Mouse (Mus musculus): ENCODE results near the gene Spout1. TPM values are rescaled to one million over a fixed set of nuclear protein-coding genes. Genes with fewer than 3 reads are reported as not detected.

Gene Spout1
- total and polyA plus RNA-seq, 2 experiments from 2014 or later, result 36.1 to 53.5 TPM

GRCm38 (mm10) chr2:30128789-30129188 is 49.5 kb downstream of the Spout1 start:
- peak; percentile 79 for TF ChIP-seq CTCF (IDR thresholded peaks at IDR 0.05; ENCODE audit: low read depth)
- H3K4me2 ChIP-seq (ENCODE audit: low read depth), result no peak overlapping the region
- peak; percentile 69 for DNase-seq
- no peak for ATAC-seq
- H3K4me1 ChIP-seq (ENCODE audit: insufficient read depth), result peaks cover 7% of the 10 kb centered on the region; the same call in 1 of the 2 replicates
- no peaks in the 10 kb centered on the region for H3K27me3 ChIP-seq (ENCODE audit: insufficient read depth, low read length)
- no peak overlapping the region for H3K4me3 ChIP-seq (ENCODE audit: low read depth, low read length)
- no peaks in the 10 kb centered on the region for H3K36me3 ChIP-seq (ENCODE audit: insufficient read depth)
- no peaks in the 10 kb centered on the region for H3K9me3 ChIP-seq (ENCODE audit: low read length)
- WGBS, result 25% methylated on average over 2 of the region's 2 CpGs
- H3K27ac ChIP-seq (ENCODE audit: low read depth, low read length), result no peak overlapping the region
- no peak overlapping the region for H3K9ac ChIP-seq

GRCm38 (mm10) chr2:30124472-30125274 is 53.6 kb downstream of the Spout1 start, which contains the start of gene Zer1:
Zer1 (minus strand) TSS chr2:30124585.
- H3K4me1 ChIP-seq (ENCODE audit: insufficient read depth), result peaks cover 8% of the 10 kb centered on the region; the same call in 1 of the 2 replicates
- no peak for TF ChIP-seq CTCF (IDR thresholded peaks at IDR 0.05; ENCODE audit: low read depth)
- 10% methylated on average over 31 of the region's 31 CpGs for WGBS
- DNase-seq (peak; percentile 94), ATAC-seq (peak; percentile 97)
- H3K4me3 ChIP-seq (ENCODE audit: low read depth, low read length), result peak within 1 kb of the TSS; percentile 91
- H3K4me2 ChIP-seq (ENCODE audit: low read depth), result peak within 1 kb of the TSS; percentile 86
- H3K9me3 ChIP-seq (ENCODE audit: low read length), result no peaks in the 10 kb centered on the region
- H3K27me3 ChIP-seq (ENCODE audit: insufficient read depth, low read length), result no peaks in the 10 kb centered on the region
- peak within 1 kb of the TSS; percentile 91 for H3K9ac ChIP-seq
- H3K36me3 ChIP-seq (ENCODE audit: insufficient read depth), result no peaks in the 10 kb centered on the region
- H3K27ac ChIP-seq (ENCODE audit: low read depth, low read length), result peak within 1 kb of the TSS; percentile 91

DNA sequence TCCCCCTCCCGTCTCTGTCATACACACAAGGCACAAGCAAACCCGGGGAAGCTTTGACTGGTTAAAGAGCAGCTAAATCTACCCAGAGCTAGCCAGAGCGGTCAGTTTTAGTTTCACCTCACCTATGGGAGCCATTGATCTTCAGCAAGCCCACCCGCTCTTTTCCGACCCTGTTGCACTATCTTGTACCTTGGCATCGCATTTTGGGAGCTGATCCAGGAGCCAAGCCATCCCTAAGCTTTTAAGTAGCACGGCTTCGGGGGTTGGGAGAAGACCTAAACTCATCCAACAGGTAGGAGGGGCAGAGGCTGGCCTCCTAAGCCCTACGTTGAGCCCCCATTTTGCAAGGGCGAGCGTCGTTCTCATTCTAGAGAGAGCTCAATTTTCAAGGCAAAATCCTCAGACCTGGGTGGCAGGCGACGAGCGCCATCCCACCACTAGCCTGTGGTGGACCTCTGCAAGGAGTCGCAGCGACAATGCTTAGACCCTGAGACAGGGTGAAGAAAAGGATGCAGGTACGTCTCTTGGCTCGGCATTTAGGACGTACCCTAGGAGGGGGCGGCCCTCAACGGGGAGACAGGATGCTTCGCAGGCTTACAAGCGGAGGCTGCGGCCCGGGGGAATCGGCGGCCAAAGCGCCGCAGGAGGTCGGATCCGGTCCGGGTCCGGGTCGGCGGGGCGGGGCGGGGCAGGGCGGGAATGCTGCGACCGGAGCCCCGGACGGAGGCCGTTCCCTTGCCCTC is 54.4 kb downstream of the Spout1 start:
- 2% methylated on average over 44 of the region's 44 CpGs for WGBS
- ATAC-seq, result peak; percentile 62
- Histone ChIP-seq H3K9me3 (ENCODE audit: low read length) (no peaks in the 10 kb centered on the region), H3K27ac (ENCODE audit: low read depth, low read length) (peak overlapping the region; percentile 91), H3K4me3 (ENCODE audit: low read depth, low read length) (peak overlapping the region; percentile 91), H3K9ac (peak overlapping the region; percentile 91), H3K27me3 (ENCODE audit: insufficient read depth, low read length) (no peaks in the 10 kb centered on the region), H3K4me2 (ENCODE audit: low read depth) (peak overlapping the region; percentile 86), H3K36me3 (ENCODE audit: insufficient read depth) (no peaks in the 10 kb centered on the region), H3K4me1 (ENCODE audit: insufficient read depth) (peaks cover 12% of the 10 kb centered on the region; the same call in 1 of the 2 replicates)
- TF ChIP-seq CTCF (IDR thresholded peaks at IDR 0.05; ENCODE audit: low read depth), result no peak; the same call in 1 of the 2 replicates
- no peak for DNase-seq

Other genes with a start within 250 kb of the Spout1 start
- gene Gle1, start 243.0 kb downstream of the Spout1 start, total RNA-seq (2014; rRNA removed), result 52.7 and 57.4 TPM in 2 replicates
- 55.2 and 62.3 TPM in 2 replicates for gene Gle1, start 243.0 kb downstream of the Spout1 start, polyA plus RNA-seq (2015; fragmentation: Nextera tagmentation; extraction: Ambion mirVana)
- 839 and 918 TPM in 2 replicates for gene Sptan1, start 212.9 kb downstream of the Spout1 start, total RNA-seq (2014; rRNA removed)
- 182 and 192 TPM in 2 replicates for gene Sptan1, start 212.9 kb downstream of the Spout1 start, polyA plus RNA-seq (2015; fragmentation: Nextera tagmentation; extraction: Ambion mirVana)
- 88.4 and 103 TPM in 2 replicates for gene Wdr34, start 129.6 kb downstream of the Spout1 start, total RNA-seq (2014; rRNA removed)
- 65.1 and 83.6 TPM in 2 replicates for gene Wdr34, start 129.6 kb downstream of the Spout1 start, polyA plus RNA-seq (2015; fragmentation: Nextera tagmentation; extraction: Ambion mirVana)
- 361 and 392 TPM in 2 replicates for gene Set, start 121.1 kb downstream of the Spout1 start, total RNA-seq (2014; rRNA removed)
- gene Set, start 121.1 kb downstream of the Spout1 start, polyA plus RNA-seq (2015; fragmentation: Nextera tagmentation; extraction: Ambion mirVana), result 349 and 384 TPM in 2 replicates
- gene Pkn3, start 100.8 kb downstream of the Spout1 start, total RNA-seq (2014; rRNA removed), result 2.0 and 4.7 TPM in 2 replicates
- 0.80 and 0.86 TPM in 2 replicates for gene Pkn3, start 100.8 kb downstream of the Spout1 start, polyA plus RNA-seq (2015; fragmentation: Nextera tagmentation; extraction: Ambion mirVana)
- gene Zdhhc12, start 84.8 kb downstream of the Spout1 start, total RNA-seq (2014; rRNA removed), result 19.5 and 25.7 TPM in 2 replicates
- gene Zdhhc12, start 84.8 kb downstream of the Spout1 start, polyA plus RNA-seq (2015; fragmentation: Nextera tagmentation; extraction: Ambion mirVana), result 20.8 and 23.3 TPM in 2 replicates
- gene Zer1, start 53.9 kb downstream of the Spout1 start, total RNA-seq (2014; rRNA removed), result 51.9 and 70.2 TPM in 2 replicates
- gene Zer1, start 53.9 kb downstream of the Spout1 start, polyA plus RNA-seq (2015; fragmentation: Nextera tagmentation; extraction: Ambion mirVana), result 5.4 and 10.3 TPM in 2 replicates
- 116 and 135 TPM in 2 replicates for gene Tbc1d13, start 44.7 kb downstream of the Spout1 start, total RNA-seq (2014; rRNA removed)
- gene Tbc1d13, start 44.7 kb downstream of the Spout1 start, polyA plus RNA-seq (2015; fragmentation: Nextera tagmentation; extraction: Ambion mirVana), result 5.0 and 8.3 TPM in 2 replicates
- gene Endog, start 7.0 kb downstream of the Spout1 start, total RNA-seq (2014; rRNA removed), result 31.8 and 37.1 TPM in 2 replicates
- gene Endog, start 7.0 kb downstream of the Spout1 start, polyA plus RNA-seq (2015; fragmentation: Nextera tagmentation; extraction: Ambion mirVana), result 29.0 and 31.1 TPM in 2 replicates
- 18.3 and 22.6 TPM in 2 replicates for gene Kyat1, start 27.4 kb upstream of the Spout1 start, total RNA-seq (2014; rRNA removed)
- gene Kyat1, start 27.4 kb upstream of the Spout1 start, polyA plus RNA-seq (2015; fragmentation: Nextera tagmentation; extraction: Ambion mirVana), result 14.7 and 15.7 TPM in 2 replicates
- gene Lrrc8a, start 59.3 kb upstream of the Spout1 start, total RNA-seq (2014; rRNA removed), result 32.3 and 44.5 TPM in 2 replicates
- gene Lrrc8a, start 59.3 kb upstream of the Spout1 start, polyA plus RNA-seq (2015; fragmentation: Nextera tagmentation; extraction: Ambion mirVana), result 48.0 and 55.3 TPM in 2 replicates
- gene Gm28035, start 62.1 kb upstream of the Spout1 start, total RNA-seq (2014; rRNA removed), result 4.2 and 5.1 TPM in 2 replicates
- 0.13 and 0.16 TPM in 2 replicates for gene Gm28035, start 62.1 kb upstream of the Spout1 start, polyA plus RNA-seq (2015; fragmentation: Nextera tagmentation; extraction: Ambion mirVana)
- gene Phyhd1, start 87.7 kb upstream of the Spout1 start, total RNA-seq (2014; rRNA removed), result 6.3 and 15.7 TPM in 2 replicates
- gene Phyhd1, start 87.7 kb upstream of the Spout1 start, polyA plus RNA-seq (2015; fragmentation: Nextera tagmentation; extraction: Ambion mirVana), result 5.0 and 6.3 TPM in 2 replicates
- 2.4 TPM in 1 of 2 replicates, not detected in the other for gene Gm28038, start 102.6 kb upstream of the Spout1 start, total RNA-seq (2014; rRNA removed)
- not detected in 2 replicates for gene Gm28038, start 102.6 kb upstream of the Spout1 start, polyA plus RNA-seq (2015; fragmentation: Nextera tagmentation; extraction: Ambion mirVana)
- 26.6 and 34.8 TPM in 2 replicates for gene Dolk, start 107.9 kb upstream of the Spout1 start, total RNA-seq (2014; rRNA removed)
- gene Dolk, start 107.9 kb upstream of the Spout1 start, polyA plus RNA-seq (2015; fragmentation: Nextera tagmentation; extraction: Ambion mirVana), result 31.1 and 37.7 TPM in 2 replicates
- gene Nup188, start 107.9 kb upstream of the Spout1 start, total RNA-seq (2014; rRNA removed), result 25.1 and 29.3 TPM in 2 replicates
- gene Nup188, start 107.9 kb upstream of the Spout1 start, polyA plus RNA-seq (2015; fragmentation: Nextera tagmentation; extraction: Ambion mirVana), result 11.8 and 14.1 TPM in 2 replicates
- 291 and 292 TPM in 2 replicates for gene Sh3glb2, start 180.9 kb upstream of the Spout1 start, total RNA-seq (2014; rRNA removed)
- 147 and 156 TPM in 2 replicates for gene Sh3glb2, start 180.9 kb upstream of the Spout1 start, polyA plus RNA-seq (2015; fragmentation: Nextera tagmentation; extraction: Ambion mirVana)
- gene Miga2, start 185.8 kb upstream of the Spout1 start, total RNA-seq (2014; rRNA removed), result 57.4 and 70.8 TPM in 2 replicates
- 24.4 and 28.6 TPM in 2 replicates for gene Miga2, start 185.8 kb upstream of the Spout1 start, polyA plus RNA-seq (2015; fragmentation: Nextera tagmentation; extraction: Ambion mirVana)
- 52.2 and 92.4 TPM in 2 replicates for gene Dolpp1, start 213.8 kb upstream of the Spout1 start, total RNA-seq (2014; rRNA removed)
- gene Dolpp1, start 213.8 kb upstream of the Spout1 start, polyA plus RNA-seq (2015; fragmentation: Nextera tagmentation; extraction: Ambion mirVana), result 40.1 and 44.7 TPM in 2 replicates
- gene Crat, start 237.4 kb upstream of the Spout1 start, total RNA-seq (2014; rRNA removed), result 28.0 and 33.6 TPM in 2 replicates
- gene Crat, start 237.4 kb upstream of the Spout1 start, polyA plus RNA-seq (2015; fragmentation: Nextera tagmentation; extraction: Ambion mirVana), result 20.7 and 24.0 TPM in 2 replicates
- gene Ptpa, start 237.6 kb upstream of the Spout1 start, total RNA-seq (2014; rRNA removed), result 129 and 132 TPM in 2 replicates
- 143 and 148 TPM in 2 replicates for gene Ptpa, start 237.6 kb upstream of the Spout1 start, polyA plus RNA-seq (2015; fragmentation: Nextera tagmentation; extraction: Ambion mirVana)